Mouse (Mus musculus): ENCODE data around the gene Sema7a.

Gene Sema7a

DNA sequence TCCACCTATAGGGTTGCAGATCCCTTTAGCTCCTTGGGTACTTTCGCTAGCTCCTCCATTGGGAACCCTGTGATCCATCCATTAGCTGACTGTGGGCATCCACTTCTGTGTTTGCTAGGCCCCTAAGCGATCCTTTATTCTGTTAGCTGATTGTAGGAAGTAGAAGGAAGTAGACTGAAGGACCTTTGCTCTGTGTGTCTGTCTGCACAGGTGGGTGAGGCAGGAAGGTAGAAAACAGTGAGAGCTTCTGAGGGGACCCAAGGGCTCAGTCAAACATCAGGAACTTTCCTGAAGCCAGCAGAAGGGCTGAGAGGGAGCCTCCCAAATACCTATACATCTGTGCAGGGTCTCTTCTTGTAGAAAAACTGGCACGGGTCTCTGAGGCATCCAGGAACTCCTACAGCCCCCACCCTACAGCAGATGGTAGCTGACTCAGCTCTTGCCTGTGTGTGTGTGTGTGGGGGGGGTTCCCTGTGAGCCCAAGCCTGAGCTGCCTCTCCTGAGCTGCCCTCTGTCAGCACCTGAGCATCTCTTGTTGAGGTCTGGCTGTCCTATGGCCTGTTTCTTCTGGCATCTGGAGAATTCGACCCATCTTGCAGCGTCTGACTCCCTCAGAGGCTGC, 35.4 kb downstream of the Sema7a start:
- ATAC-seq (ENCODE audit: low TSS enrichment) = peak; percentile 70; the same call in 1 of the 2 replicates

DNA sequence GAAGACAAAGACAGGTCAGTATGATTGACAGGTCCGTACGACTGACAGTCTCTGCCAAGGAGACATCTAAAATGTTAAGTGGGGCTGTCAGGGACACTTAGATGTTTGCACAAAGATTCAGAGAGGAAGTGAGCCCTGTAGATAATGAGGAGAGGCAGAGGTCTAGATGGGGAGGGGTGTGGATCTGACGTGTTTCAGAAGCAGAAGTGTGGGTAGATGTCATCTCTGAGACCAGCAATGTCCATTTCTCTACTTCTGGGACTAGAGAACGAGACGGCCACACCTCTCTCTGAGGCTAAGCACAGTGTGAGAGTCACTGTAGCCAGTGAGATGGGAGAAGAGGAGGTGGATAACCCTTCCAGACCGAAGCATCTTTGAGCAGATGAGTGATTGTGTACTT, 38.1 kb downstream of the Sema7a start:
- no peak for ATAC-seq (ENCODE audit: low TSS enrichment)

DNA sequence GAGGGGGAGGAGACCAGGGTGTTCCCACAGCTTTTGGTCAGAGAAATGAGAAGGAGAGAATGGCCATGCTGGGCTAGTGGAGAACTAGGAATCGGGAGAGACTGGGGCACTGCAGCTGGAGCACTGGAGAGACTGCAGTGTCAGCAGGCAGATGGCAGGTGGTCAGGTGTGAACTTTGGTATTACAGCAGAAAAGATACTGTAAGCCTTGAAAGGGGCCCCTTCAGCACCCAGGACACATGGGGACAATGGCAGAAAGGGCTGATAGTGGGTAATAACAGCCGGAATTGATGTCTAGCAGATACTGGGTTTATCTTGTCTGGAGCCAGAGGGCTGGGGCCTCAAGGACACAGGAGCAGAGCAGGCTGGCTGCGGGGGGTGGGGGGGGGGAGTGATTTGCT, 38.9 kb downstream of the Sema7a start:
- ATAC-seq (ENCODE audit: low TSS enrichment) = no peak

DNA sequence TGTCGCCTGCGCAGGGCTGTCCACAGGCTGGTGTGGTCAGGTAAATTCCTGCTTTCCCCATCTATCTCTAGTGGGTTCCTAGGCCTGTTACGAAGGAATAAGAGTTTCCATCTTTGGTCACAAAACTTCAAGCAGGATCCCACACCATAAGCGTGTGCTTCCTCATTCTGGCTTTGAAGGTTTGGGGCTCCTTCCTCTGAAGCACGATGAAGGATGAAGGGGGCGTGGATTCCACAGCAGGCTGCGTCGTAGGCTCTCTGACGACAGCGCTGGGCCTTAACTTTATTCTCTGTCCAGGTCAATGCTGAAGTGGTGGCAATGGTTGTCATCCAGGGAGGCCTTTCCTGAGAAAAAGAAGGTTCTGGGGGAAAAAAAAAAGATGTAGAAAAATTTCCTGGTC, 40.7 kb downstream of the Sema7a start:
- no peak for ATAC-seq (ENCODE audit: low TSS enrichment)

DNA sequence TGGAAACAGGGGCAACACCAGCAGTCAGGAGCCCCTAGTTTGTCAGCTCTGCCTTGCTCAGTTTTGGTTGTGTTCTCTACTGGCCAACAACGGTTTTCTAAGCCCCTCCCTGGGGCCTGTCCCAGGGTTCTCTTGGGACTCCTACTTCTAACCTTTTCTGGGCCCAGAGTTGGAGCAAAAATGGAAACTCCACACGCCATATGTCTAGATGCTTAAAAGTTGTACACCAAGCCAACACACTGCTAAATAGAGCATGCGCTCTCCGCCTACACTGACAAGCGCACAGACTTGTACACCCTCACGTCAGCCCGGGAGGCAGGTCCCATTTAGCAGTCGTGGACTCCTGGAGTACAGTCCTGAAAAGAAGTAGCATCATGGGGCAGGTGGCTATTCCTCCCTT, 45.4 kb downstream of the Sema7a start:
- peak; percentile 88 for ATAC-seq (ENCODE audit: low TSS enrichment)

DNA sequence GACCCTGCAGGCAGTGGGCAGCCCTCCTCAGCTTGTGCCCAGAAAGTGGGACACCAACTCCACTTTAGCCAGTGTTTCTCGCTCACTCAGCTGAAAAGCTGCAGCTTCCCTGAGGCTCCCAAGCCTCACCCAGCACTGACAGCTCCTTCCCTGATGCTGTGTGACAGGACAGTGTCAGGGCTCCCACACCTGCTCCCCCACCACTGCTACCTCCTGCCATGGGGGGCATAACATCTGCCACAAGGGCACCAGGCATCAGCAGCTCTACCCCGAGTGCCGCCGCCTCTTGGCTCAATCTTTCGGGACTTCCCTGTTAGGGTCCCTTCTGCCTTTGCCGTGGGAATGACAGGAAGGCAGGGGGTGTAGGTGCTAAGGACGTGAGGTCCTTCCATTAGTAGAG, 46.4 kb downstream of the Sema7a start:
- ATAC-seq (ENCODE audit: low TSS enrichment) = peak; percentile 21; the same call in 1 of the 2 replicates

DNA sequence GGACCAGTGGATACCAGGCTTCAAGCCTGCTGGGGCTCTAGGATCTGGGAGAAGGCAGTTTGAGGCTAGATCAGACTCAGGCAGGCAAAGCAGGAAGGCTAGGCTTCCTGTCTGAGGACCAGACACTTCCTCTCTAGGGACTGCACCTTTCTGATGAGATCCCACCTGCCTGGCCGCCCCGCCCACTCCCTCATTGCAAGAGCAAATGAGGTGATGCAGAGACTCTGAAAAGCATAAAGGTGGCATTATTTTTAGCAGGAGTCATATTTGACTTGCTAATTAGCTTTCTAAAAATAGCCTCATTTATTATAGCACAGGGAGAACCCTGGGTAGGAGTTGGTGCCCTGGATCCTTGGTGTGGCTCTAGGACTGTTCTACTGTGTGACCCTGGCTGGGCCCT, 48.2 kb downstream of the Sema7a start:
- no peak for ATAC-seq (ENCODE audit: low TSS enrichment)

DNA sequence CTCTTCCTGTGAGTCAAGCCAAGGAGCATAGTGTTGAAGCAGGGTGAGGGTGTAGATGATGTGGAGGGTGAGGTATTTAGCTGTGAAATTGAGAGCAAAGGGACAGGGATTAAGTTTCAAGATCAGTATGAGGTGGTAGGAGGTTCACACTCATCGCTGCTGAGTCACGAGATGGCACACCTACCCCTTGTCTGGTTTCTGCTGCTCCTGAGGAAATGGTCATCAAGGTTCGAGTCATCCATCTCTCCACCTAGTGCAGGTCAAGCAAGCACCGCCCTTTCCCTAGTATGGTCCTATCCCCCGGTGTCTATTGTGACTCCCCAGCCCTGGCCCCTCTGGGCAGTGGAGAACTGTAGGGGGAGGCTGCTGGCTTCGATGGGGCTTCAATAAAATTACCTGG, 49.4 kb downstream of the Sema7a start:
- ATAC-seq (ENCODE audit: low TSS enrichment) = no peak

DNA sequence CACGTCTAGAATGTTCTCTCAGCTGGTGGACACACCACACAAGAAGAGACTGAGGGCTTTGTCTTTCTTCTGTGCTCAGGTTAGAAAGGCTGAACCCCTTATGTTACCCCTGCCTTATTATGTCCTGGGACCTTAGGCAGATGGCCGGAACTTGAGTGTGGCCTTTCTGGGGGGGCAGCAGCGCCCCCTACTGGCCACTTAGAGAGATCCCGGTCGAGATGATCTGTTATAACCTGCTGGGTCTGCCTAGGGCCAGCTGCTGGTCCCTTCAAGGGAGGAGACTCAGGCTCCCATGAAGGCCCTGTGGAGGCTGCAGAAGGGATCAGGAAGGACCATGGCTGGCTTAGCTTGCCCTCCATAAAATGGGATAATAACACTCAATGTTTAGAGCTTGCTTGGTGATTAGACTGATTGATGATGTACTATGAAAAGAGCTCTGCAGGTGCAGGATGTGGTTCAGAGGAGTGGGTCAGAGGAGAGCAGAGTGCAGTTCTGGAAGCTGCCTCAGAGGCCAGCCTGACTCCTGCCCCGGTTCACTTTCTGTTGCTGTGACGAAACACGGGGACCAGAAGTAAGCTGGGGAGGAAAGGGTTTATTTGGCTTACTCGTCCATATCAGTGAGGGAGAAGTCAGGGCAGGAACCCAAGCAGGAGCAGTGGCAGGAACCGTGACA, 50.7 kb downstream of the Sema7a start:
- ATAC-seq (ENCODE audit: low TSS enrichment) = no peak

DNA sequence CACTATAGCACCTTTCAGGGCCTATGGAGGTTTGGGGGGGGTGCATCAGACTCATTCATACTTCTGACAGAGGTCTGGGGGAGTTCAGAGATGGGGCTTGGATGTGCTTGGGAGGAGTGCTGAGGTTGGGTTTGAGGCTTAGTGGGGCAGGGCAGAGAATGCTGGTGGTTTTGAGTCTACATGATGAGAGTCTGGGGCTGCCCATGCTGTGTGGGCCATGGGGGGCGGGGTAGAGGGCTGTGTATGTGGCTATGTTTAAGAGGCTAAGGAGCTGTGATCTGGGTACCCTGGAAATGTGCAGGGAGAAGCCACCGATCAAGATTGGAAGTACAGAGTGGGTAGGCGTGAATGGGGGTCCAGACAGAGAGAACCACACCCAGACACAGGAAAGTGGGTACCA, 52.1 kb downstream of the Sema7a start:
- no peak for ATAC-seq (ENCODE audit: low TSS enrichment)

DNA sequence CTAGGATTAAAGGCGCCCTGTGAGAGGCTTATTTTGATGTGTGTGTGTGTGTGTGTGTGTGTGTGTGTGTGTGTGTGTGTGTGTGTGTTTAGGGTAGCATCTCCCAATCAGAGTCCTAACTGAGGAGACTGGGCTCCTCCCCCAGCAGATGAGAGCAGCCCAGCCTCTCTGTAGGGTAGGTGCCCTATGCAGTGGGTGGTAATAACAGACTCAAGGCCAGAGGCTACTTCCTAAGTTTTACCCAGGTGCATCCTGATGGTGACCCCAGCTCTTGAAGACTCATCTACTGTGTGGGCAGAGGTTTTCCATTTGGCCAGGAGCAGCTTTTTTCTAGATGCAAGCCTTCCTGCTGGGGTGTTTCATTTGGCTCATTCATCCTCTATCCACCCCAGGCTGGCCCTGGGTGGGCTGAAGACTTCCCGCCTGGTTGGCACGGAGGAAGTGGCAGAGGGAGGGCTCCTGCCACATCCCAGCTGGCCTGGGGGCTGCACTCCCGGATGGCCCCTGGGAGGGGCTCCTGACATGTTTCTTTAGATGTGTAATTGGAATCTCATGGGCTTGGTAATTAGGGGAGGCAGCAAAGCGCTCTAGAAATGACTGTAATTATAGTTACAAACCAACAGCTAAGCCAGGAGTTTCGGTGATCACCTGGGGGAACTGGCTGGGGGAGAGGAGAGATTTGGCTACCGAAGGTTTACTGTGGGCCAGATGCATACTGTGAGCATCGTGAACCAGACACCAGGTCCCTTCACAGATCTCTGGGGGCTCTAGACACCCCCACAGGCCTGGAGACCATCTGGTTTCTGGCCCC, 53.1 kb downstream of the Sema7a start:
- ATAC-seq (ENCODE audit: low TSS enrichment) = no peak

DNA sequence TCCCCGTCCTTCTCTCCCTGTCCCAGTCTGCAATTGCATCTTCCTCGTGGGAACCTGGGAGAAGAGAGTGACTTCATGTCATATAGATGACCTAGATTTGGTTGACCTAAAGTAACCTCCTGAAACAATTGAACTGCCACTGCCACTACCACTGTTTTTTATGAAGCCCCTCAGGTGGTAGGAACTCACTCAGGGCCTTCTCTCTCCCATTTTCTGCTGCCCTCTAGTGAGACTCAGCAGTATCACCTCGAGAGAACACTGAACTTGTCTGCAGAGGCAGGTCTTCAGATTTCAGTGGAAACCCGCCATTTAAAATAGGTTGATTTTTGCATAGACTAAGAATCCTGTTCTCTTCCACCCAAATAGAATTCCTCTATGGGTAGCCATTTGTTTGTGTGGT, 55.4 kb downstream of the Sema7a start:
- ATAC-seq (ENCODE audit: low TSS enrichment) = no peak

DNA sequence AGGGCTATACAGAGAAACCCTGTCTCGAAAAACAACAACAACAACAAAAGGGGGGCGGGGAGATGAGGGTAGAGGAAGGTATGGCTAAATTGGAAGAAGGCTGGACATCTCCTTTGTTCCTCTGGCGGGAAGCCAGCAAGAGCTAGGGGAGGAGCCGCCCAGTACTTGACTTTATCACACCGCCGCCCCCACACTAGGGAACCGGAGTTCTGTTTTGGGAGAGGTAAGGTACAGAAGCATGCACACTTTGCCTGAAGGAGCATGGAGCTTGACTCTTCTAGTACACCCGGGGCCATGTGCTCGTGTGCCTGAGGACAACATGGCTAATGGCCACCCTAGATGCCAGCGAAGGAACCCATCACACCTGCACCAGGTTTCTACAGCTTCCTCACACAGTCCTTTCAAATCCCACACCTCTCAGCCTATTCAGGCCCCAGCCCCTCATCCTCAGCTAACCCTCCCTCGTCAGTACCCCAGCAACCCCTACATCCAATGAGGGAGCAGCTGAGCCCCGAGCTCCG, 57.7 kb downstream of the Sema7a start:
- peak; percentile 60 for ATAC-seq (ENCODE audit: low TSS enrichment)

DNA sequence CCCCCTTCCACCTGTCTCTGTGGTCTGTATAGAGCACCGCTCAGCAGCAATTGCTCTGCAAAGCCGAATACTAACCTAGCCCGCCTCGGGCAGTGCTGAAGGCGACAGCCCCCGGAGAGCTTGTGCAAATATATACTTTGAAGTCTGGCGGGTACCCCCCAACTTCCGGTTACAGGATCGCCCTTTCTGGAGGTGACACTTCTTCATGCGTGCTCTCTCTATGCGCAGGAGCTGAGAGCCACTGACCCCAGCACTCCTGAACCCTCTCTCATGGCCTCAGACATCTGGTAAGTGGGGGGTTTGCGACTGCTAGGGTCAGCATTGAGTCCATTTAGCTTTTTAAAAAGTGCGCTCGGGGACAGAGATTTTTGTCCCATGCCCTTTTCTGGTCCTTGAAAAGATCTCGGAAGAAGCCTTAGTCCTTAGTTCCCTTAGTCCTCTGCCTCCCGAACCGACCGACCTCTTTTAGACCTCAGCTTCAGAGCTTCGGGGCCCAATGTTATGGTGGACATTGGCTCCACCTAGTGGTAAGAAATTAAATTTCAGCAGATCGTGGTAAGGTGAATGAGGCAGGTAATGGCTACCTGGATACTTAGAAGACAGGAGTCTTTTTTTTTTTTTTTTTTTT, 58.2 kb downstream of the Sema7a start:
- ATAC-seq (ENCODE audit: low TSS enrichment) = peak; percentile 48

DNA sequence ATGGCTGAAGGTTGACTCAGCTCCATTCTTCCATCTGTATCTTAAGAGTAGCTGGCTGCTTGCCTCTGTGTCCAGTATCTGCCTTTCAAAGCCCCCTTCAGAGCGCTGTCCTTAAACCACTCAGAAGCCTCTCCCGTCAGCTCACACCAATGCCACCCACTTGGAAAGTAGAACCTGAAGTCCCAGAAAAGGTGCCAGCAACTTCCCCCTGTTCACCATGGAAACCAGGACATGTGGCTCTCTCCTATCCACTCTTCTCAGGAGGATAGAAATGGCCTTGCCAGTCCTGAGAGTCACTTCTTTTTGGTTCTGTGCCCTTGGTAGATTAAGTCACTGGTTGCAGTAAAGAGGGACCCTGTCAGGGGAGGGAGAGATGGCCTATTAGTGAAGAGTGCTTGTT, 58.8 kb downstream of the Sema7a start:
- ATAC-seq (ENCODE audit: low TSS enrichment) = peak; percentile 28

DNA sequence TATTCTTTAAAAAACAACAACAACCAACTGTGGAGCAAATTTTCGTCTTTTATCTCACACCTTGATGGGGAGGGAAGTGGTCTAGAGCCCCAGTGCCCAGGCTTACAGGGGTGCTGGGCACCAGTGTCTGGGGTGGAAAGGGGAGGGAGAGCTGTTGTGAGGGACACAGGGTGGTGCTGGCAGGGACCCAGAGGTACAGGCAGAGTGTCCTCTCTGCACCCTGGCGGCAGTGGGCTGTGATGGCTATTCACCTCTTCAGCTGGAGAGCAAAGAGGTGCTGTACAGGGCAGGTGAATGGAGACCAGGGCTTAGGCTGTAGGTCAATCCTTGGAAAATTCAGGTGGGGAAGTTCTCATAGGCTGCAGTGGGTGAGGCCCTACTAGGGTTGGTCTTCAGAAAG, 59.8 kb downstream of the Sema7a start:
- no peak for ATAC-seq (ENCODE audit: low TSS enrichment)

DNA sequence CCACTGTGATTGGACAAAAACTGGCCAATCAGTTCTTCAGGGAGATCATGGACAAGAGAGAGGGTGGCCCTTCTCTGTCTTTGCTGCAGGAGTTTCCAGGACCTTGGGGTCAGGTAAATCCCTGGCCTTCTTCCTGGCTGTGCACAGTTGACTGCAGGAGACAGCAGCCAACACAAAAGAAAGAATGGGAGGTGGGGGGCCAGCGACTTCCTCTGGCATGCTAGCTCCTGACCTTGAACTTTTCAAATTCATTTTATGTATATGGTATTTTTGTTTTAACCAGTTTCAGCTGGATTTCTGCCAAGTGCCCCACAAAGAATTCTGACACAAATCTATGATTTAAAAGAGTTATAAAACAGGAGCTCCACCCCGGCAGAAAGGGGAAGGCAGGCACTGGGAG, 63.4 kb downstream of the Sema7a start:
- ATAC-seq (ENCODE audit: low TSS enrichment) = no peak

DNA sequence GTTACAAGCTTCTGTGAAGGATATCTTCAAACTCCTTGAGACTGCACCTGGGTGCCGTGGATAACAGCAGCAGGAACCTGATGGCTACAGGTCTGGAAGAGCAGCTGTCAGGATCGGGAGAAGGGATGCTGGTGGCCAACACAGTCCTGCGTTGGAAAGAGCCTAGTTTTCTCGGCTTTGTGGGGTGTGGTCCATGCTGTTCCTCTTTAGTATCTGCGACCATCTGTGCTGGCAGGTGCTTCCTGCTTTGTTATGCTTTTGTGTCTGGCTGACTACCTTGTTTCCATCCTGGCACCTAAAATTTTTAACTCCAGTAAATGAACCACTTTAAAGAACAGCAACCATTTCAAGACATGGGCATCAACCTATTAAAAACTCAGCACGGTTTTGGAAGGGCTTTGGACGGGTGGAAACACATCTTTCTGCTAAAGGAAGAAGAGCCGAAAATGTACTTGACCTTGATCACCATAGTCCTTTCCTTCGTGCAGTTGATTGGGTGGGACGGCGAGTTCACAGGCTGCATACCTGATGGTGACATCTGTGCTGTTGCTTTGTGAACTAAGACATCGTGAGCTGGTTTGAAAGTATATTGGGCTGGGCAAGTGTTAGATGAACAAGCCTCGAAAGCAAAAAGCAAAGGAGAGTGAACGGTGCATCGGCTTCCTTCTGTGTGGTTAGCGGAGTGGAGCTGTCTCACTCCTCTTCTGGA, 66.0 kb downstream of the Sema7a start, which contains the start of gene Cyp11a1:
Gene Cyp11a1 (plus strand): TSS at position 659 of the 709 bp plus-strand sequence.
- ATAC-seq (ENCODE audit: low TSS enrichment) = no peak

DNA sequence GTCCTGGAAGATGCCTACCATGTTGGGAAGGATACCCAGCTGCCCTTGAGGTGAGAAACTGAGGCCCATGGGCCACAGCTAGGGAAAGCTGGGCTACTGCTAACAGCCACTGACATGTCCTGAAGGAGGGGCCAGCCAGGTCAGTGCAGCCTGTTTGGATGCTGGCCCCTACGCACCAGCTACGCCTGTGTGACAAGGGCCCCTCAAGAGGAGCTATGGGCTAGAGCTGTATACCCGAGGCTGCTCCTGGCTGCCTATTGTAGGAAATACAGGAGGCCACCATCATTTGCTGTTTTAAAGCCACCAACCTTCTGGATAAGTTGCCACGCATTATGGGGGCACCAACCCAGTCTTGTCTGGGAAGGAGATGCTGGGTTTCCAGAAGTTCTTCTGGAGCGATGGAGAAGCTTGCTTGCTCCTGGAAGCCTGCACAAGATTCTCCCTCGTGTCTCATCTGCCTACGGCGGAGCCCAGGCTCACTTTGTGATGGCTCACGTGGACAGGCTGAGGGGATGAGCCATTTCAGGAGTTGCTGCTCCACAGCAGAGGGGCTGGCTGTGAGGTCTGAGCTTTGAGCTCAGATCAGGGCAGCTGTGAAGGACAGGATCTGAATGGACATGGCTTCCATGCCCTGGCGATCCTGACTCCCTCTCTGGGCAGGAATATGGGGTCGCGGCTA, 68.6 kb downstream of the Sema7a start:
- ATAC-seq (ENCODE audit: low TSS enrichment) = peak; percentile 45; the same call in 1 of the 2 replicates

DNA sequence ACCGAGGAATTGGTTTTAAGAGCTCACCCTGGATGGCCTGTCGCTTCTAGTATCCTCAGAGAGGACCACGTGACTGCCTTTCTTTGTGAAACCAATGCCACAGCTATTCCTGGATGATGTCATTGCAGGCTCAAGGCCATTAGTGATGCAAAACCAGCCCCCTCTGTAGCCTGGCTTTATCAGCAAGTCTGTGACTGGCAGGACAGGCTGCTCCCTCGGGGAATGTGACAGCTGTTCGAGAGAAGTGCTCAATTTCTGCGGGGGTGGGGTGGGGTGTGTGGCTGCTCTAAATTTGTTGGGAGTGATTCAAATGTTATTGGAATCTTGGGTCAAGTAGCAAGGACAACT, 69.1 kb downstream of the Sema7a start:
- ATAC-seq (ENCODE audit: low TSS enrichment) = peak; percentile 60

DNA sequence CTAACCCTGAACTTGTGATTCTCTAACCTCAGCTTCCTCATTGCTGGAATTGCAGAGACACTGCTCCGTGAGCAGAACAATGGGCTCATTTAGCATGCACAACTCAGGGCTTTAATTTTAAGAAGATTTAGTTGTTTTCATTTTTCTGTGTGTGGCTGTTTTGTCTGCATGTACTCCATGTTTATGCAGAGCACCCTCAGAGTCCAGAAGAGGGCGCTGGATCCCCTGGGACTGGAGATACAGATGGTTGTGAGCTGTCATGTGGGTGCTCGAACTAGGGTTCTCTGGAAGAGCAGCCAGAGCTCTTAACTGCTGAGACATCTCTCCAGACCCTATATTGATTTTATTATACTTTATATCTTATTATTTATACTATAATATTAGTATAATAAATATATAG, 69.7 kb downstream of the Sema7a start:
- no peak for ATAC-seq (ENCODE audit: low TSS enrichment)
